Mouse (Mus musculus): ENCODE measurements at regions not wholly inside any gene's neighbourhood (a gene's known extent, or its start where the extent isn't known, plus 50 kb on each side); places are given as distances from the start of the nearest gene placed in this dataset.

GRCm38 (mm10) chr2:50945526-50945925 is 203.4 kb downstream of the Rnd3 start:
- no peak for TF ChIP-seq CTCF (IDR thresholded peaks at IDR 0.05; ENCODE audit: low read depth)
- WGBS, result 87% methylated on average over 4 of the region's 4 CpGs
- no peak overlapping the region for H3K27ac ChIP-seq
- no peak for ATAC-seq
- no peaks in the 10 kb centered on the region for H3K9me3 ChIP-seq (ENCODE audit: low read length)
- no peak overlapping the region for H3K4me2 ChIP-seq (ENCODE audit: low read depth, low read length)
- H3K9ac ChIP-seq (replicated peaks; ENCODE audit: low read length), result no peak overlapping the region
- H3K4me1 ChIP-seq (ENCODE audit: insufficient read depth, low read length), result no peaks in the 10 kb centered on the region
- no peak overlapping the region for H3K4me3 ChIP-seq (ENCODE audit: low read length)
- DNase-seq (ENCODE audit: low spot score), result no peak
- no peaks in the 10 kb centered on the region for H3K36me3 ChIP-seq (ENCODE audit: insufficient read depth, low read length)
- H3K27me3 ChIP-seq (ENCODE audit: insufficient read depth, low read length), result no peaks in the 10 kb centered on the region

GRCm38 (mm10) chr2:50943180-50943579 is 205.7 kb downstream of the Rnd3 start:
- no peak for TF ChIP-seq CTCF (IDR thresholded peaks at IDR 0.05; ENCODE audit: low read depth)
- Histone ChIP-seq H3K4me1 (ENCODE audit: insufficient read depth, low read length) (no peaks in the 10 kb centered on the region), H3K9me3 (ENCODE audit: low read length) (no peaks in the 10 kb centered on the region), H3K27me3 (ENCODE audit: insufficient read depth, low read length) (no peaks in the 10 kb centered on the region), H3K36me3 (ENCODE audit: insufficient read depth, low read length) (no peaks in the 10 kb centered on the region), H3K4me2 (ENCODE audit: low read depth, low read length) (no peak overlapping the region), H3K9ac (replicated peaks; ENCODE audit: low read length) (no peak overlapping the region), H3K27ac (no peak overlapping the region), H3K4me3 (ENCODE audit: low read length) (no peak overlapping the region)
- ATAC-seq, result no peak
- 89% methylated on average over 15 of the region's 15 CpGs for WGBS
- no peak for DNase-seq (ENCODE audit: low spot score)

GRCm38 (mm10) chr2:50942741-50943140 is 206.2 kb downstream of the Rnd3 start:
- Histone ChIP-seq H3K9me3 (ENCODE audit: low read length) (no peaks in the 10 kb centered on the region), H3K27me3 (ENCODE audit: insufficient read depth, low read length) (no peaks in the 10 kb centered on the region), H3K4me3 (ENCODE audit: low read length) (no peak overlapping the region), H3K36me3 (ENCODE audit: insufficient read depth, low read length) (no peaks in the 10 kb centered on the region), H3K27ac (no peak overlapping the region), H3K4me2 (ENCODE audit: low read depth, low read length) (no peak overlapping the region), H3K4me1 (ENCODE audit: insufficient read depth, low read length) (no peaks in the 10 kb centered on the region), H3K9ac (replicated peaks; ENCODE audit: low read length) (no peak overlapping the region)
- DNase-seq (ENCODE audit: low spot score) (no peak), ATAC-seq (no peak)
- WGBS, result 75% methylated on average over 11 of the region's 11 CpGs
- no peak for TF ChIP-seq CTCF (IDR thresholded peaks at IDR 0.05; ENCODE audit: low read depth)

GRCm38 (mm10) chr2:50932936-50933335 is 216.0 kb downstream of the Rnd3 start:
- ATAC-seq (no peak), DNase-seq (ENCODE audit: low spot score) (no peak)
- no peaks in the 10 kb centered on the region for H3K36me3 ChIP-seq (ENCODE audit: insufficient read depth, low read length)
- no peaks in the 10 kb centered on the region for H3K27me3 ChIP-seq (ENCODE audit: insufficient read depth, low read length)
- TF ChIP-seq CTCF (IDR thresholded peaks at IDR 0.05; ENCODE audit: low read depth), result no peak
- H3K9me3 ChIP-seq (ENCODE audit: low read length), result no peaks in the 10 kb centered on the region
- H3K4me3 ChIP-seq (ENCODE audit: low read length), result no peak overlapping the region
- no peaks in the 10 kb centered on the region for H3K4me1 ChIP-seq (ENCODE audit: insufficient read depth, low read length)
- H3K9ac ChIP-seq (replicated peaks; ENCODE audit: low read length), result no peak overlapping the region
- no peak overlapping the region for H3K27ac ChIP-seq
- H3K4me2 ChIP-seq (ENCODE audit: low read depth, low read length), result no peak overlapping the region
- WGBS, result 63% methylated on average over 7 of the region's 7 CpGs

- ATAC-seq, result no peak
These were observed 227.9 kb downstream of the Rnd3 start for GRCm38 (mm10) chr2:50921002-50921401.

GRCm38 (mm10) chr2:50916323-50917221 is 232.3 kb downstream of the Rnd3 start:
- Histone ChIP-seq H3K27me3 (ENCODE audit: insufficient read depth, low read length) (no peaks in the 10 kb centered on the region), H3K9me3 (ENCODE audit: low read length) (no peaks in the 10 kb centered on the region), H3K4me2 (ENCODE audit: low read depth, low read length) (no peak overlapping the region), H3K4me1 (ENCODE audit: insufficient read depth, low read length) (no peaks in the 10 kb centered on the region), H3K27ac (0 out of 2 replicates have a peak overlapping the region, but pooled peaks have one; percentile 1), H3K4me3 (ENCODE audit: low read length) (no peak overlapping the region), H3K9ac (replicated peaks; ENCODE audit: low read length) (no peak overlapping the region), H3K36me3 (ENCODE audit: insufficient read depth, low read length) (no peaks in the 10 kb centered on the region)
- 38% methylated on average over 18 of the region's 18 CpGs for WGBS
- DNase-seq (ENCODE audit: low spot score), result peak; percentile 62
- ATAC-seq, result peak; percentile 79; the same call in 1 of the 2 replicates
- no peak for TF ChIP-seq CTCF (IDR thresholded peaks at IDR 0.05; ENCODE audit: low read depth)

More at GRCm38 (mm10) chr2:50921002-50921401, 227.9 kb downstream of the Rnd3 start:
- H3K9me3 ChIP-seq (ENCODE audit: low read length), result no peaks in the 10 kb centered on the region
- no peak overlapping the region for H3K9ac ChIP-seq (replicated peaks; ENCODE audit: low read length)
- no peak for DNase-seq (ENCODE audit: low spot score)
- no peaks in the 10 kb centered on the region for H3K27me3 ChIP-seq (ENCODE audit: insufficient read depth, low read length)
- no peak for TF ChIP-seq CTCF (IDR thresholded peaks at IDR 0.05; ENCODE audit: low read depth)
- H3K4me2 ChIP-seq (ENCODE audit: low read depth, low read length), result no peak overlapping the region
- H3K4me1 ChIP-seq (ENCODE audit: insufficient read depth, low read length), result no peaks in the 10 kb centered on the region
- H3K4me3 ChIP-seq (ENCODE audit: low read length), result no peak overlapping the region
- no peak overlapping the region for H3K27ac ChIP-seq
- no peaks in the 10 kb centered on the region for H3K36me3 ChIP-seq (ENCODE audit: insufficient read depth, low read length)

GRCm38 (mm10) chr2:50915149-50915548 is 233.8 kb downstream of the Rnd3 start:
- Histone ChIP-seq H3K4me1 (ENCODE audit: insufficient read depth, low read length) (no peaks in the 10 kb centered on the region), H3K36me3 (ENCODE audit: insufficient read depth, low read length) (no peaks in the 10 kb centered on the region), H3K9ac (replicated peaks; ENCODE audit: low read length) (no peak overlapping the region), H3K27me3 (ENCODE audit: insufficient read depth, low read length) (no peaks in the 10 kb centered on the region), H3K9me3 (ENCODE audit: low read length) (no peaks in the 10 kb centered on the region), H3K27ac (no peak overlapping the region), H3K4me3 (ENCODE audit: low read length) (no peak overlapping the region), H3K4me2 (ENCODE audit: low read depth, low read length) (no peak overlapping the region)
- TF ChIP-seq CTCF (IDR thresholded peaks at IDR 0.05; ENCODE audit: low read depth), result no peak
- WGBS, result 88% methylated on average over 2 of the region's 2 CpGs
- DNase-seq (ENCODE audit: low spot score), result no peak
- no peak for ATAC-seq
